ENCODE assay signal across 16 mouse cellular contexts in the genomic region with DNA sequence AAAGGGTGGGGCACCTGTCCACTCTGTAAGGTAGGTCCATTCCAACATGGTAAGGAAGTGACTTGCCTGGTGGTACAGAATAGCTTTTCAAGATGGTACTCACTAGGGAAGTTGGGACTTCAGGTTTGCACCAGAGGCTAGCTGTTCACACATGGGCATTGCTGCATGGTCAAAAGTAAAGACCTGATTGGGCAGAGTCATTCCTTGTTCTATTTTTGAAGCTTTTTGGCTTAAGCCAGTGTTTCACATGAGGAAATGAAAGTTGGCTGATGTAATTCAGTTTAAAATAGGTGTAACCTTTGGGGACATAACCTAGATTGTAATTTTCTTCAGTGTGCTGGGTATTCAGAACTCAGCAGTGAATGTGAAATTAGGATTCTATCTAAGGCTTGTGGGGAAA. TPM values are rescaled to one million over a fixed set of nuclear protein-coding genes. Genes with fewer than 3 reads are reported as not detected.
DNase-seq lines count a peak whose midpoint lies in the region; ATAC-seq and TF ChIP-seq lines count a peak whose summit lies in the region.
"Had no signal": no experiment of that assay in that cellular context is flagged by ENCODE, and none has a peak within 500 bp of the region (broad histone marks: within the 10 kb centered on the region; RNA-seq: fewer than 3 reads in every experiment).

No protein-coding gene starts in this region.

- H3K9me3 ChIP-seq in heart, postnatal 0 days (replicated peaks; ENCODE audit: control insufficient read depth, low read length): no peaks in the 10 kb centered on the region
- H3K9me3 ChIP-seq in heart, embryonic 10.5 days: no peaks in the 10 kb centered on the region
- H3K9me3 ChIP-seq: embryonic facial prominence, embryonic 10.5 days; forebrain, embryonic 10.5 days; intestine, embryonic 15.5 days; midbrain, embryonic 12.5 days; neural tube, embryonic 12.5 days had no signal

- peaks cover 23% of the 10 kb centered on the region; the same call in 1 of the 2 replicates for H3K4me1 ChIP-seq in heart, postnatal 0 days (ENCODE audit: control insufficient read depth, insufficient read depth)
- peaks cover 20% of the 10 kb centered on the region for H3K4me1 ChIP-seq in heart, embryonic 10.5 days

- DNase-seq in heart, postnatal 0 days (ENCODE audit: low spot score): no peak
- no peak for DNase-seq in heart, embryonic 10.5 days (ENCODE audit: low spot score)
- peak; percentile 77 to 79 for DNase-seq in spleen, postnatal 36 days (ENCODE audit: low spot score in 2 of 2)
- DNase-seq in spleen, adult 12 weeks (ENCODE audit: low spot score): no peak
- no peak for DNase-seq in thymus, postnatal 4 days
- no peak for DNase-seq in c-Kit-positive CD71-positive TER-119-positive erythroid progenitor cells, embryonic 14.5 days (ENCODE audit: low spot score)
- DNase-seq: adrenal gland, postnatal 14 days; cerebellum, adult 8-10 months; kidney, postnatal 10 days; lung, adult 2 months had no signal

- ATAC-seq in heart, postnatal 0 days (ENCODE audit: insufficient read depth, low read depth): no peak
- ATAC-seq in granulocyte monocyte progenitor cell, adult 5-6 weeks (replicated peaks; ENCODE audit: poor library complexity, severe bottlenecking): peak; percentile 52
- ATAC-seq: intestine, embryonic 15.5 days had no signal

- peak overlapping the region; percentile 43; the same call in 1 of the 2 replicates for H3K27ac ChIP-seq in heart, postnatal 0 days (ENCODE audit: low read depth)
- no peak overlapping the region for H3K27ac ChIP-seq in heart, embryonic 10.5 days
- H3K27ac ChIP-seq: embryonic facial prominence, embryonic 10.5 days; forebrain, embryonic 10.5 days; intestine, embryonic 15.5 days; midbrain, embryonic 12.5 days; neural tube, embryonic 12.5 days had no signal

- TF ChIP-seq EP300 in heart, postnatal 0 days (IDR thresholded peaks at IDR 0.05; ENCODE audit: low read depth): no peak

- H3K36me3 ChIP-seq in heart, postnatal 0 days (replicated peaks; ENCODE audit: control insufficient read depth, insufficient read depth, low read length): peaks cover 36% of the 10 kb centered on the region
- peaks cover 45% of the 10 kb centered on the region for H3K36me3 ChIP-seq in heart, embryonic 10.5 days

- H3K4me3 ChIP-seq in heart, postnatal 0 days (ENCODE audit: low read depth, low read length): no peak overlapping the region
- no peak overlapping the region for H3K4me3 ChIP-seq in heart, embryonic 10.5 days
- H3K4me3 ChIP-seq: embryonic facial prominence, embryonic 10.5 days; forebrain, embryonic 10.5 days; intestine, embryonic 15.5 days; midbrain, embryonic 12.5 days; neural tube, embryonic 12.5 days had no signal

- no peak overlapping the region for H3K9ac ChIP-seq in heart, postnatal 0 days (replicated peaks; ENCODE audit: low read depth, low read length)
- H3K9ac ChIP-seq: intestine, embryonic 15.5 days; midbrain, embryonic 12.5 days; neural tube, embryonic 12.5 days had no signal

- TF ChIP-seq CTCF in heart, postnatal 0 days (IDR thresholded peaks at IDR 0.05; ENCODE audit: low read depth): no peak

- no peak overlapping the region for H3K4me2 ChIP-seq in heart, postnatal 0 days (ENCODE audit: low read depth, low read length)
- H3K4me2 ChIP-seq: intestine, embryonic 15.5 days; midbrain, embryonic 12.5 days; neural tube, embryonic 12.5 days had no signal

- H3K27me3 ChIP-seq in heart, postnatal 0 days (ENCODE audit: control insufficient read depth, insufficient read depth, low read length): no peaks in the 10 kb centered on the region
- no peaks in the 10 kb centered on the region for H3K27me3 ChIP-seq in heart, embryonic 10.5 days (ENCODE audit: insufficient read depth, poor library complexity, severe bottlenecking)
- H3K27me3 ChIP-seq: intestine, embryonic 15.5 days; midbrain, embryonic 12.5 days; neural tube, embryonic 12.5 days had no signal

RNA-seq across cellular contexts. Expression of a gene that starts 5.8 kb away (rescaled TPM):
- total RNA-seq in heart, postnatal 0 days (2014; rRNA removed; ENCODE audit: low replicate concordance): 54.2 and 56.4 TPM in 2 replicates
- 539 and 573 TPM in 2 replicates for polyA plus RNA-seq in heart, postnatal 0 days (2015; fragmentation: Nextera tagmentation; extraction: Ambion mirVana)
- 724 and 889 TPM in 2 replicates for polyA plus RNA-seq in heart, embryonic 10.5 days (2016; fragmentation: Nextera tagmentation; extraction: Ambion mirVana)
- 1,205 and 1,260 TPM in 2 replicates for total RNA-seq in granulocyte monocyte progenitor cell, adult 5-6 weeks (2014; fragmentation: Nextera tagmentation)
- 1,673 and 1,927 TPM in 2 replicates for total RNA-seq in granulocyte monocyte progenitor cell, adult 5-6 weeks (2017)

RNA-seq across cellular contexts. Expression of a gene that starts 6.1 kb away (rescaled TPM):
- total RNA-seq in heart, postnatal 0 days (2014; rRNA removed; ENCODE audit: low replicate concordance): 13.4 and 36.2 TPM in 2 replicates
- polyA plus RNA-seq in heart, postnatal 0 days (2015; fragmentation: Nextera tagmentation; extraction: Ambion mirVana): 83.0 and 87.2 TPM in 2 replicates
- 93.9 and 118 TPM in 2 replicates for polyA plus RNA-seq in heart, embryonic 10.5 days (2016; fragmentation: Nextera tagmentation; extraction: Ambion mirVana)
- 71.2 and 74.7 TPM in 2 replicates for total RNA-seq in granulocyte monocyte progenitor cell, adult 5-6 weeks (2014; fragmentation: Nextera tagmentation)
- 59.5 and 65.2 TPM in 2 replicates for total RNA-seq in granulocyte monocyte progenitor cell, adult 5-6 weeks (2017)

RNA-seq across cellular contexts. Expression of a gene that starts 14.0 kb away (rescaled TPM):
- 0.08 TPM in 1 of 2 replicates, not detected in the other for total RNA-seq in heart, postnatal 0 days (2014; rRNA removed; ENCODE audit: low replicate concordance)
- 0.83 and 1.1 TPM in 2 replicates for polyA plus RNA-seq in heart, postnatal 0 days (2015; fragmentation: Nextera tagmentation; extraction: Ambion mirVana)
- polyA plus RNA-seq in heart, embryonic 10.5 days (2016; fragmentation: Nextera tagmentation; extraction: Ambion mirVana): 0.89 and 1.4 TPM in 2 replicates
- total RNA-seq in granulocyte monocyte progenitor cell, adult 5-6 weeks (2014; fragmentation: Nextera tagmentation): 0.53 and 0.84 TPM in 2 replicates
- total RNA-seq in granulocyte monocyte progenitor cell, adult 5-6 weeks (2017): 0.09 and 0.15 TPM in 2 replicates

RNA-seq across cellular contexts. Expression of a gene that starts 54.1 kb away (rescaled TPM):
- 7.7 and 12.4 TPM in 2 replicates for total RNA-seq in heart, postnatal 0 days (2014; rRNA removed; ENCODE audit: low replicate concordance)
- 19.2 and 21.2 TPM in 2 replicates for polyA plus RNA-seq in heart, postnatal 0 days (2015; fragmentation: Nextera tagmentation; extraction: Ambion mirVana)
- 18.1 and 18.5 TPM in 2 replicates for polyA plus RNA-seq in heart, embryonic 10.5 days (2016; fragmentation: Nextera tagmentation; extraction: Ambion mirVana)
- 13.0 and 15.7 TPM in 2 replicates for total RNA-seq in granulocyte monocyte progenitor cell, adult 5-6 weeks (2014; fragmentation: Nextera tagmentation)
- 13.8 and 17.2 TPM in 2 replicates for total RNA-seq in granulocyte monocyte progenitor cell, adult 5-6 weeks (2017)

Comparison
In these comparisons a context has a peak if more than half of its experiments do, and no peak if none do; other contexts are left out.
1. DNase-seq: peak in spleen, postnatal 36 days (2 of 2); none in heart, postnatal 0 days (single experiment), heart, embryonic 10.5 days (single experiment), spleen, adult 12 weeks (single experiment), thymus, postnatal 4 days (single experiment) and c-Kit-positive CD71-positive TER-119-positive erythroid progenitor cells, embryonic 14.5 days (single experiment).
2. RNA of a gene that starts 5.8 kb away (total RNA-seq): 1,205 to 1,927 TPM in granulocyte monocyte progenitor cell, adult 5-6 weeks; 54.2 to 56.4 TPM in heart, postnatal 0 days; every median in the first group is over 10 times any median in the second.